Mouse (Mus musculus) lung, postnatal 0 days (tissue): Measurements from ENCODE around the gene Gm45261.

Source experiments
- CTCF ChIP-seq: IDR thresholded peaks from 2 replicates; pipeline ENCODE4 v1.5.1; 2016; ENCODE audit warnings: antibody characterized with exemption, mild to moderate bottlenecking
- EP300 ChIP-seq: IDR thresholded peaks from 2 replicates; pipeline ENCODE4 v1.6.1; 2016; ENCODE audit warnings: antibody characterized with exemption, mild to moderate bottlenecking, control low read depth

GRCm38 (mm10) chr1:80504081-80504480 is 42.8 kb upstream of the Gm45261 start:
- TF ChIP-seq CTCF: no peak
- no peak for TF ChIP-seq EP300
